28 mouse cellular contexts compared by ENCODE assay signal in genomic region chr5:63545482-63545881, GRCm38 (mm10).
"Had no signal": no experiment of that assay in that cellular context is flagged by ENCODE, and none has a peak within 500 bp of the region (broad histone marks: within the 10 kb centered on the region; RNA-seq: fewer than 3 reads in every experiment).

No protein-coding gene starts in this region.

- H3K27me3 ChIP-seq: heart, embryonic 13.5 days; heart, embryonic 15.5 days; hindbrain, embryonic 13.5 days; hindbrain, embryonic 15.5 days; kidney, embryonic 15.5 days; limb, embryonic 12.5 days; liver, embryonic 13.5 days; liver, embryonic 15.5 days had no signal

- DNase-seq: gastrocnemius, postnatal 14 days; gastrocnemius, postnatal 36 days; heart, adult 11 months; heart, adult 2 months; heart, postnatal 14 days; heart, postnatal 36 days; kidney, adult 11 months; kidney, adult 2 months; kidney, adult 9 months; kidney, postnatal 14 days; kidney, postnatal 4 days; liver; liver, embryonic 13.5 days had no signal

- H3K9me3 ChIP-seq: heart, embryonic 13.5 days; heart, embryonic 15.5 days; hindbrain, embryonic 13.5 days; hindbrain, embryonic 15.5 days; kidney, embryonic 15.5 days; limb, embryonic 10.5 days; limb, embryonic 12.5 days; liver, embryonic 13.5 days; liver, embryonic 15.5 days had no signal

- H3K36me3 ChIP-seq: heart, embryonic 13.5 days; heart, embryonic 15.5 days; hindbrain, embryonic 13.5 days; hindbrain, embryonic 15.5 days; kidney, embryonic 15.5 days; limb, embryonic 10.5 days; limb, embryonic 12.5 days; liver, embryonic 13.5 days; liver, embryonic 15.5 days had no signal

- ATAC-seq: hindbrain, postnatal 0 days; intestine, embryonic 16.5 days had no signal

- H3K4me3 ChIP-seq: heart, adult 2 months; heart, embryonic 13.5 days; heart, embryonic 15.5 days; hindbrain, embryonic 13.5 days; hindbrain, embryonic 15.5 days; kidney, embryonic 15.5 days; layer of hippocampus, adult 2 months; left cerebral cortex, adult 2 months; limb, embryonic 10.5 days; limb, embryonic 12.5 days; liver, embryonic 13.5 days; liver, embryonic 15.5 days had no signal

- H3K9ac ChIP-seq: heart, embryonic 13.5 days; heart, embryonic 15.5 days; hindbrain, embryonic 13.5 days; hindbrain, embryonic 15.5 days; kidney, embryonic 15.5 days; limb, embryonic 12.5 days; liver, embryonic 13.5 days; liver, embryonic 15.5 days had no signal

- H3K4me1 ChIP-seq: heart, embryonic 13.5 days; heart, embryonic 15.5 days; hindbrain, embryonic 13.5 days; hindbrain, embryonic 15.5 days; kidney, embryonic 15.5 days; limb, embryonic 10.5 days; limb, embryonic 12.5 days; liver, embryonic 13.5 days; liver, embryonic 15.5 days had no signal

- H3K27ac ChIP-seq: heart, adult 2 months; heart, embryonic 13.5 days; heart, embryonic 15.5 days; hindbrain, embryonic 13.5 days; hindbrain, embryonic 15.5 days; hindbrain, postnatal 0 days; kidney, embryonic 15.5 days; kidney, postnatal 0 days; layer of hippocampus, adult 2 months; left cerebral cortex, adult 2 months; limb, embryonic 10.5 days; limb, embryonic 12.5 days; liver, embryonic 13.5 days; liver, embryonic 15.5 days had no signal

- H3K4me2 ChIP-seq: heart, embryonic 11.5 days; heart, embryonic 13.5 days; heart, embryonic 15.5 days; hindbrain, embryonic 13.5 days; hindbrain, embryonic 15.5 days; kidney, embryonic 15.5 days; limb, embryonic 12.5 days; liver, embryonic 11.5 days; liver, embryonic 13.5 days; liver, embryonic 15.5 days had no signal
